Mouse (Mus musculus): ENCODE measurements around the gene Peg12. TPM values are rescaled to one million over a fixed set of nuclear protein-coding genes. Genes with fewer than 3 reads are reported as not detected.
A peak's percentile ranks its signal among the peaks of the same experiment; 100 is the strongest.

Peg12 gene
- not detected in 2 replicates for total RNA-seq (2012; rRNA removed)
- not detected in 2 replicates for total RNA-seq (2014; rRNA removed)
- polyA plus RNA-seq (2012; ENCODE audit: insufficient read length, low read depth): not detected in 2 replicates

DNA sequence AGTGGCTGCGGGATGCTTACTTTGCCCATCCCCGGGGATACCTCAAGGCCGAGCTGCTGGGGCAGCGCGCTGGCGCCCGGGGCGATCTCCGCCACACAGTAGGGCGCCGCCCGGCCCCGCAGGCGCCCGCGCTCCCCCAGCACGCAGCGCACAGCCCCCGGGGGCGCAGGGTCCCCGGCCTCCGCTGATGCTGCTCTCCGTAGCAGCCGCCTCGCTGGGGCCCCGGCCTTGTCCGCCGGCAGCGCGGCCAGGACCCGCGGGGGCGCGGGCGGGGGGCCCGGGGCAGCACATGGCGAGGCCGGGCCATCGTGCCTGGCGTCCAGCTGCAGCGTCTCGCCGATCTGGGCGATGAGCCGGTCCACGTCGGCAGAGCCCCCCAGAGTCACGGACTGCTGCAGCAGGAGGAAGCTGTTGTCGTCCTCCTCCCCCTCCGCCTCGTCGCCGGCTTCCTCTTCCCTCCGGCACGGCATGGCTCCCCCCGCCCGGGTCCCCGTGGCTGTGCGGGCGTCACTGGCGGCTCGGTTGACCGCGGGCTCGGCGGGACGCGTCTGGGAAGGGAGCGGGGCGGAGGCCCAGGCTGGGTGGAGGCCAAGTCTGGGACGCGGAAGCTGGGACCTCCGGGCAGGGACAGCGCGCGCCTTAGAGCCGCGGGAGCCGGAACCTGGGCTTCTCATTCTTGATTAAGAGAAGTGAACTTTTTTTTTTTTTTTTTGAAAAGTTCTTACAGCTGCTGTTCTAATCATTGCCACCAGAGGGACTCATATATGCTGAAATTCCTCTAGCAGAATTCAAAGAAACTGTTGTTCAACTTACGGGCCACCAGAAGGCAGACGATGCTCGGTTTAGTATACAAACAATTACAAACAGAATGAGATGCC is at the start of gene Peg12:
Gene Peg12 (minus strand): TSS at position 633 of the 878 bp plus-strand sequence.
- TF ChIP-seq UBTF (IDR thresholded peaks at IDR 0.05; ENCODE audit: low read depth, low read length): no peak
- TF ChIP-seq ZNF384 (IDR thresholded peaks at IDR 0.05; ENCODE audit: low read depth, low read length): no peak
- TF ChIP-seq BHLHE40 (IDR thresholded peaks at IDR 0.05; ENCODE audit: low read depth, low read length): no peak
- TF ChIP-seq SMC3 (IDR thresholded peaks at IDR 0.05; ENCODE audit: low read depth, low read length): 0 out of 2 replicates have a peak, but pooled peaks have one; percentile 14
- TF ChIP-seq SIN3A (IDR thresholded peaks at IDR 0.05; ENCODE audit: low read length): no peak
- TF ChIP-seq CTCF (conservative IDR thresholded peaks at IDR 0.05 in 1 of 2, IDR thresholded peaks at IDR 0.05 in 1 of 2; ENCODE audit: low read depth in 2 of 2, low read length in 2 of 2): peak in 1 of 2 experiments; percentile 75; a peak in 2 of 4 replicates
- peak; percentile 25 for TF ChIP-seq RAD21 (IDR thresholded peaks at IDR 0.05; ENCODE audit: low read depth, low read length)
- no peak for TF ChIP-seq ZC3H11A (IDR thresholded peaks at IDR 0.05; ENCODE audit: low read depth, low read length)
- no peak for TF ChIP-seq E2F4 (IDR thresholded peaks at IDR 0.05; ENCODE audit: insufficient replicate concordance, low read depth, low read length)
- H3K9ac ChIP-seq (ENCODE audit: insufficient read depth, low read depth): no peak within 1 kb of the TSS
- DNase-seq (ENCODE audit: extremely low read depth): peak; percentile 29
- H3K9me3 ChIP-seq (replicated peaks; ENCODE audit: low read length): peaks cover 36% of the 10 kb centered on the region
- no peaks in the 10 kb centered on the region for H3K36me3 ChIP-seq (replicated peaks in 1 of 2; ENCODE audit: control insufficient read depth in 1 of 2, insufficient read depth in 1 of 2, low read length in 1 of 2)
- H3K27me3 ChIP-seq (replicated peaks): no peaks in the 10 kb centered on the region
- dilution Hi-C loops (cut with MboI; ENCODE audit: extremely low pct_ligation_motif_present, extremely low pct_unique_long_range_greater_than_20kb, low sequenced_read_pairs): no loop called here
- H3K4me2 ChIP-seq (ENCODE audit: insufficient read depth, low read depth, poor library complexity, severe bottlenecking): no peak within 1 kb of the TSS
- no peaks in the 10 kb centered on the region for H3K4me1 ChIP-seq (ENCODE audit: control insufficient read depth in 1 of 2, insufficient read depth in 2 of 2)
- H3K79me2 ChIP-seq (replicated peaks; ENCODE audit: control insufficient read depth, extremely low read depth, insufficient read depth, poor library complexity, severe bottlenecking): no peaks in the 10 kb centered on the region
- in situ Hi-C loops (cut with MboI; ENCODE audit: low pct_ligation_motif_present, low pct_unique_long_range_greater_than_20kb, low sequenced_read_pairs): no loop called here
- no peak within 1 kb of the TSS for H3K4me3 ChIP-seq (replicated peaks in 1 of 3; ENCODE audit: low read depth in 2 of 3, low read length in 2 of 3, poor library complexity in 1 of 3)
- no peak within 1 kb of the TSS for H3K27ac ChIP-seq (ENCODE audit: insufficient read depth, low read depth)

DNA sequence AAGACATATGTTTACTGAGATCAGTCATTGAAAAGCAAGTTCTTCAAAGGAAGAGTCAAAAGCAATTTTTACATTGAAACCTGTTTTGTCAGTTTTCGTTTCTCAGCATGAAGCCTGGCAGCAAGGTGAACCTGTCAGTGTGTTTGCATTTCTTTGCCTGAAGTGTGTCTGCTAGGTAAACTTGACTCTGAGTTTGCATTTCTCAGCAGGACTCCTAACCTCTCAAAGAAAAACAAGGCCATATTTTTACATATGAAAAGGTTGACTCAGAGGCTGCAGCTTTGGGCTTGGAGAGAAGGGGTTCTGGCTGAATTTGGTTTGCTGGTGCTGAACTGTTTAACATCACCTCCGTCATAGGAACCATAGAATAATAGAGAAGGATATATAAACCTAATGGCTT is 21.8 kb upstream of the Peg12 start:
- Histone ChIP-seq H3K9me3 (replicated peaks; ENCODE audit: low read length) (peaks cover 22% of the 10 kb centered on the region), H3K79me2 (replicated peaks; ENCODE audit: control insufficient read depth, extremely low read depth, insufficient read depth, poor library complexity, severe bottlenecking) (no peaks in the 10 kb centered on the region), H3K36me3 (replicated peaks in 1 of 2; ENCODE audit: control insufficient read depth in 1 of 2, insufficient read depth in 1 of 2, low read length in 1 of 2) (no peaks in the 10 kb centered on the region), H3K4me1 (ENCODE audit: control insufficient read depth in 1 of 2, insufficient read depth in 2 of 2) (no peaks in the 10 kb centered on the region), H3K27me3 (replicated peaks) (no peaks in the 10 kb centered on the region), H3K4me3 (replicated peaks in 1 of 3; ENCODE audit: low read depth in 2 of 3, low read length in 2 of 3, poor library complexity in 1 of 3) (no peak overlapping the region), H3K4me2 (ENCODE audit: insufficient read depth, low read depth, poor library complexity, severe bottlenecking) (no peak overlapping the region), H3K9ac (ENCODE audit: insufficient read depth, low read depth) (no peak overlapping the region), H3K27ac (ENCODE audit: insufficient read depth, low read depth) (no peak overlapping the region)
- dilution Hi-C loops (cut with MboI; ENCODE audit: extremely low pct_ligation_motif_present, extremely low pct_unique_long_range_greater_than_20kb, low sequenced_read_pairs) (no loop called here), in situ Hi-C loops (cut with MboI; ENCODE audit: low pct_ligation_motif_present, low pct_unique_long_range_greater_than_20kb, low sequenced_read_pairs) (no loop called here)
- TF ChIP-seq POLR2AphosphoS2 (IDR thresholded peaks at IDR 0.05; ENCODE audit: low read depth, low read length) (no peak), NRF1 (IDR thresholded peaks at IDR 0.05; ENCODE audit: low read depth, low read length) (no peak), MXI1 (IDR thresholded peaks at IDR 0.05; ENCODE audit: low read depth, low read length) (no peak), MEF2A (IDR thresholded peaks at IDR 0.05; ENCODE audit: borderline replicate concordance, low read depth, low read length) (no peak), SIN3A (IDR thresholded peaks at IDR 0.05; ENCODE audit: low read length) (no peak), USF1 (IDR thresholded peaks at IDR 0.05; ENCODE audit: low read depth, low read length) (no peak), MYC (IDR thresholded peaks at IDR 0.05; ENCODE audit: low read depth, low read length) (no peak), KAT2A (IDR thresholded peaks at IDR 0.05; ENCODE audit: insufficient replicate concordance, low read length) (no peak), ZNF384 (IDR thresholded peaks at IDR 0.05; ENCODE audit: low read depth, low read length) (no peak), RCOR1 (conservative IDR thresholded peaks at IDR 0.05; ENCODE audit: low read depth, low read length) (no peak), SMC3 (IDR thresholded peaks at IDR 0.05; ENCODE audit: low read depth, low read length) (no peak), POLR2A (IDR thresholded peaks at IDR 0.05; ENCODE audit: low read depth, low read length) (no peak), NELFE (IDR thresholded peaks at IDR 0.05; ENCODE audit: low read depth, low read length) (no peak), TCF12 (IDR thresholded peaks at IDR 0.05; ENCODE audit: low read depth, low read length) (no peak), ZKSCAN1 (IDR thresholded peaks at IDR 0.05; ENCODE audit: borderline replicate concordance, low read depth, low read length) (no peak)
- DNase-seq (ENCODE audit: extremely low read depth): no peak
